Mouse (Mus musculus) thymus, postnatal 0 days (tissue): ENCODE results near the gene Abcb6. TPM values are rescaled to one million over a fixed set of nuclear protein-coding genes. Genes with fewer than 3 reads are reported as not detected.

ENCODE experiments used
- DNase-seq: peaks from one replicate; pipeline ENCODE4 v3.0.0-alpha.2; 2015; ENCODE audit warnings: low spot score
- polyA plus RNA-seq: library from polyadenylated mRNA; unstranded; fragments of >200 nt; fragmentation: Nextera tagmentation; extraction: Ambion mirVana; gene quantifications from 2 replicates; pipeline ENCODE4 v1.2.1, GENCODE M21; 2015

Gene Abcb6
- 9.4 and 11.4 TPM in 2 replicates for polyA plus RNA-seq

GRCm38 (mm10) chr1:75180105-75180590 is at the start of gene Abcb6:
TSS of gene Abcb6 (minus strand) at chr1:75180392.
- peak; percentile 90 for DNase-seq

GRCm38 (mm10) chr1:75229158-75229557 is 49.0 kb upstream of the Abcb6 start:
- DNase-seq, result no peak

GRCm38 (mm10) chr1:75227653-75228052 is 47.5 kb upstream of the Abcb6 start:
- DNase-seq, result no peak

GRCm38 (mm10) chr1:75226138-75226537 is 45.9 kb upstream of the Abcb6 start:
- no peak for DNase-seq

- DNase-seq, result no peak
These were observed 45.3 kb upstream of the Abcb6 start for GRCm38 (mm10) chr1:75225473-75225872.

GRCm38 (mm10) chr1:75223532-75223931 is 43.3 kb upstream of the Abcb6 start:
- DNase-seq, result no peak

- DNase-seq, result peak; percentile 68
These were observed 42.7 kb upstream of the Abcb6 start for GRCm38 (mm10) chr1:75222926-75223325.

GRCm38 (mm10) chr1:75221538-75221937 is 41.3 kb upstream of the Abcb6 start:
- DNase-seq, result no peak

- DNase-seq, result no peak
These were observed 39.3 kb upstream of the Abcb6 start, which contains the start of gene Tuba4a for GRCm38 (mm10) chr1:75219531-75219930. TSS of gene Tuba4a (minus strand) at chr1:75219865.

GRCm38 (mm10) chr1:75219078-75219477 is 38.9 kb upstream of the Abcb6 start:
- peak; percentile 95 for DNase-seq

GRCm38 (mm10) chr1:75218227-75219001 is 38.2 kb upstream of the Abcb6 start:
- DNase-seq, result peak; percentile 67

GRCm38 (mm10) chr1:75217893-75218226 is 37.7 kb upstream of the Abcb6 start:
- DNase-seq, result no peak

GRCm38 (mm10) chr1:75216797-75217585 is 36.8 kb upstream of the Abcb6 start:
- DNase-seq, result peak; percentile 49

GRCm38 (mm10) chr1:75215785-75216184 is 35.6 kb upstream of the Abcb6 start:
- no peak for DNase-seq

- no peak for DNase-seq
These were observed 34.7 kb upstream of the Abcb6 start for GRCm38 (mm10) chr1:75214886-75215285.

GRCm38 (mm10) chr1:75214442-75214841 is 34.2 kb upstream of the Abcb6 start:
- DNase-seq, result no peak

- DNase-seq, result no peak
These were observed 32.9 kb upstream of the Abcb6 start for GRCm38 (mm10) chr1:75213096-75213495.

GRCm38 (mm10) chr1:75212542-75212941 is 32.4 kb upstream of the Abcb6 start:
- DNase-seq, result no peak

- no peak for DNase-seq
These were observed 31.0 kb upstream of the Abcb6 start for GRCm38 (mm10) chr1:75211141-75211708.

GRCm38 (mm10) chr1:75210136-75211087 is 30.2 kb upstream of the Abcb6 start, which contains the start of the genes Glb1l and Stk16:
TSS of gene Glb1l (minus strand) at chr1:75210813.
TSS of gene Stk16 (plus strand) at chr1:75210838.
- DNase-seq, result peak; percentile 95
